ENCODE assay signal across 8 mouse cellular contexts in the genomic region with DNA sequence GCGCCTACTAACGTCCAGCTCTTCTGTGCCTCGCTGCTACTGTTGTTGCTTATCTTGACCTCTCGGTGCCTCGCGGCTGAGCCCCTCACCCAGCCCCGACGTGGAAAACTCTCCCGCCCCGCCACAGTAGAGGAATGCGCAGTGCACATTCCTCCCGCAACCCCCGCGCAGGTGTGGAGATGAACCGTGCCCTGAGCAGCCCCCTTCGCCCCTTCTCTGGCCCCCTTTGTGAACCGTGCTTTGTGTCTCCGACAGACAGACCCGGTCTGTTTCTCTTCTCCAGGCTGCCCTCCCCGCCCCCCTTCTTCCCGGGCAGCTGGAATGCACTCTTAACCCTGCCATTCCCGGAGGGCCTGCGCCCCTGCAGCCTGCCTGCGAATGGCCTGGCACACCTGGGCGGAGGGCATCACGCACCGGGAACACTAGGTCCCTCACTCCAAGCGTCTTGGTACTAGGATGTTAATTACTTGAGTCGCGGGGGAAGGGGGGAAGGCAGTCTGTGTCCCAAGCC. TPM values are rescaled to one million over a fixed set of nuclear protein-coding genes. Genes with fewer than 3 reads are reported as not detected.
DNase-seq lines count a peak whose midpoint lies in the region; ATAC-seq and TF ChIP-seq lines count a peak whose summit lies in the region.

No protein-coding gene starts in this region.

- no peaks in the 10 kb centered on the region for H3K9me3 ChIP-seq in forebrain, embryonic 15.5 days
- no peaks in the 10 kb centered on the region for H3K9me3 ChIP-seq in midbrain, embryonic 13.5 days

- no peaks in the 10 kb centered on the region for H3K36me3 ChIP-seq in heart, adult 2 months (ENCODE audit: control insufficient read depth, insufficient read depth, low read length)
- H3K36me3 ChIP-seq in forebrain, embryonic 15.5 days, result no peaks in the 10 kb centered on the region
- H3K36me3 ChIP-seq in midbrain, embryonic 13.5 days, result no peaks in the 10 kb centered on the region

- H3K4me2 ChIP-seq in forebrain, embryonic 15.5 days (replicated peaks), result peak overlapping the region; percentile 56
- peak overlapping the region; percentile 54 for H3K4me2 ChIP-seq in midbrain, embryonic 13.5 days (replicated peaks)

- intact Hi-C loops in heart, adult 2 months (cut with DNase I), result no loop called here

- no peak overlapping the region for H3K9ac ChIP-seq in heart, adult 2 months (ENCODE audit: low read depth, low read length)
- no peak overlapping the region for H3K9ac ChIP-seq in forebrain, embryonic 15.5 days (replicated peaks)
- 0 out of 2 replicates have a peak overlapping the region, but pooled peaks have one; percentile 29 for H3K9ac ChIP-seq in midbrain, embryonic 13.5 days (replicated peaks)

- H3K27ac ChIP-seq in heart, adult 2 months, result no peak overlapping the region
- H3K27ac ChIP-seq in forebrain, embryonic 15.5 days (replicated peaks), result no peak overlapping the region
- no peak overlapping the region for H3K27ac ChIP-seq in midbrain, embryonic 13.5 days

- 3% methylated on average over 30 of the region's 30 CpGs for WGBS in heart, adult 2 months
- 1% methylated on average over 30 of the region's 30 CpGs for WGBS in forebrain, embryonic 15.5 days
- 2% methylated on average over 29 of the region's 30 CpGs for WGBS in midbrain, embryonic 13.5 days

- H3K27me3 ChIP-seq in heart, adult 2 months (ENCODE audit: control insufficient read depth, insufficient read depth, low read length), result peaks cover 15% of the 10 kb centered on the region
- peaks cover 65% of the 10 kb centered on the region for H3K27me3 ChIP-seq in forebrain, embryonic 15.5 days
- peaks cover 69% of the 10 kb centered on the region for H3K27me3 ChIP-seq in midbrain, embryonic 13.5 days

- H3K4me3 ChIP-seq in heart, adult 2 months, result peak overlapping the region; percentile 23
- peak overlapping the region; percentile 36 for H3K4me3 ChIP-seq in forebrain, embryonic 15.5 days
- peak overlapping the region; percentile 34 for H3K4me3 ChIP-seq in midbrain, embryonic 13.5 days (replicated peaks)

- H3K79me2 ChIP-seq in heart, adult 2 months (replicated peaks; ENCODE audit: control insufficient read depth, insufficient read depth, low read length), result no peaks in the 10 kb centered on the region

- peak in 1 of 2 experiments; percentile 28 for DNase-seq in heart, adult 2 months
- DNase-seq in heart, adult 9 months (ENCODE audit: low spot score in 2 of 2), result no peak
- peak; percentile 69 for DNase-seq in kidney, postnatal 10 days
- no peak for DNase-seq in cerebellum, adult 11-12 months
- DNase-seq in urinary bladder, postnatal 25 days (ENCODE audit: low spot score), result no peak
- no peak for DNase-seq in adipocyte (ENCODE audit: low spot score)

- no peak; the same call in 1 of the 2 replicates for ATAC-seq in forebrain, embryonic 15.5 days (replicated peaks)
- peak; percentile 16; the same call in 1 of the 2 replicates for ATAC-seq in midbrain, embryonic 13.5 days

- H3K4me1 ChIP-seq in heart, adult 2 months (ENCODE audit: control insufficient read depth, insufficient read depth, low read length), result peaks cover 1% of the 10 kb centered on the region
- H3K4me1 ChIP-seq in forebrain, embryonic 15.5 days, result peaks cover 37% of the 10 kb centered on the region
- peaks cover 36% of the 10 kb centered on the region for H3K4me1 ChIP-seq in midbrain, embryonic 13.5 days (replicated peaks)

- no peak for TF ChIP-seq POLR2A in heart, adult 2 months (IDR thresholded peaks at IDR 0.05; ENCODE audit: insufficient read depth, low read depth, low read length)

- TF ChIP-seq EP300 in heart, adult 2 months (IDR thresholded peaks at IDR 0.05; ENCODE audit: insufficient read depth, low read depth, low read length), result no peak

- no peak for TF ChIP-seq CTCF in heart, adult 2 months (IDR thresholded peaks at IDR 0.05)

RNA-seq across cellular contexts. Expression of gene Cdh3, which starts 0.9 kb away (rescaled TPM):
- 1 to 10 TPM in 1 of 2 experiments, under 1 TPM in 1; 0.91 to 1.1 TPM for total RNA-seq in heart, adult 2 months (2021)
- 1.2 and 1.4 TPM in 2 replicates for polyA plus RNA-seq in heart, adult 2 months (2012; rRNA removed)
- polyA plus RNA-seq in forebrain, embryonic 15.5 days (2015; fragmentation: Nextera tagmentation; extraction: Ambion mirVana), result 0.83 and 1.3 TPM in 2 replicates
- polyA plus RNA-seq in midbrain, embryonic 13.5 days (2015; fragmentation: Nextera tagmentation; extraction: Ambion mirVana), result 0.28 and 0.46 TPM in 2 replicates

RNA-seq across cellular contexts. Expression of gene 6030452D12Rik, which starts 11.3 kb away (rescaled TPM):
- total RNA-seq in heart, adult 2 months (2021), result not detected
- not detected in 2 replicates for polyA plus RNA-seq in heart, adult 2 months (2012; rRNA removed)
- not detected in 2 replicates for polyA plus RNA-seq in forebrain, embryonic 15.5 days (2015; fragmentation: Nextera tagmentation; extraction: Ambion mirVana)
- polyA plus RNA-seq in midbrain, embryonic 13.5 days (2015; fragmentation: Nextera tagmentation; extraction: Ambion mirVana), result not detected in 2 replicates
